Mouse (Mus musculus): Measurements from ENCODE around the gene Hecw1. TPM values are rescaled to one million over a fixed set of nuclear protein-coding genes. Genes with fewer than 3 reads are reported as not detected.
"Not testable (repeated sequence)": the region's sequence is repeated elsewhere in the genome, so short reads cannot be mapped to it uniquely, and the experiment has no call there.

Hecw1 gene
- total and polyA plus RNA-seq, 2 experiments from 2014 or later: 32.9 to 140 TPM

DNA sequence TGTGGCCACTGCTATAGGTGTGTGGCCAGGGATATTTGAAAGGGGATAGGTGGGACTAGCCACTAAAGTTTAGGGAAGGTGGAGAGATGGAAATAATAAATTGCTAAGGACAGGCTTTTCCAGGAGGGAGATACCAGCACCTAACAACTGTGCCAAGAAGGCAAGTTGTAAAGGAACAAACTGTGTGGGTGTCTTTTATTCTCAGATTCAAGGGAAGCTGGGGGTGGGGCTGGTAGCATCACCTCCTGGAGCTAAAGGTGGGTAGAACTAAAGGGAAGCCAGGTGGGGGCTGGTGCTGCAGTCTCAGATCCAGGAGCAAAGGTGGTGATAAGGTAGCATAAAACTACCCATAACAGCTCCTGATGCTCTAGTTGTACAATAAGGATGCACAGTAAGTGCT, 251.6 kb downstream of the Hecw1 start:
- H3K36me3 ChIP-seq (ENCODE audit: insufficient read depth, low read length): peaks cover 14% of the 10 kb centered on the region
- no peak overlapping the region for H3K9ac ChIP-seq (replicated peaks; ENCODE audit: low read length, poor library complexity, severe bottlenecking)
- ATAC-seq (ENCODE audit: low FRiP score): no peak
- DNase-seq (ENCODE audit: low spot score): no peak
- no peak overlapping the region for H3K4me3 ChIP-seq (ENCODE audit: low read depth, low read length)
- H3K27me3 ChIP-seq (ENCODE audit: insufficient read depth, low read length): no peaks in the 10 kb centered on the region
- no peak for TF ChIP-seq CTCF (IDR thresholded peaks at IDR 0.05)
- no peaks in the 10 kb centered on the region for H3K4me1 ChIP-seq (ENCODE audit: insufficient read depth, low read length)
- no peaks in the 10 kb centered on the region for H3K9me3 ChIP-seq (ENCODE audit: low read length)
- no peak overlapping the region for H3K27ac ChIP-seq (ENCODE audit: low read depth, low read length)
- no peak overlapping the region for H3K4me2 ChIP-seq (ENCODE audit: low read depth, low read length, poor library complexity, severe bottlenecking)

DNA sequence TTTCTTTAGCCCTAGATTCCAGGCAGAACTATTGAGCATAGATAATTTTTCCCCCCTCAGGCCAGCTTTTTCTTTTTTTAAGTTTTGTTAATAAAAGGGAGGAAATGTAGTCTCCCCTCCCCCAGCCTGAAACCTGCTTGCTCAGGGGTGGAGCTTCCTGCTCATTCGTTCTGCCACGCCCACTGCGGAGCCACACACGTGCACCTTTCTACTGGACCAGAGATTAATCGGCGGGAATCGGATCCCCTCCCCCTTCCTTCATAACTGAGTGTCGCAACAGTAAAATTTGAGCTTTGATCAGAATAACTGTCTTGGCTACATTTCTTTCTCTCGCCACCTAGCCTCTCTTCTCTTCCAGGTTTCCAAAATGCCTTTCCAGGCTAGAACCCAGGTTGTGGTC, 262.1 kb downstream of the Hecw1 start:
- H3K9ac ChIP-seq (replicated peaks; ENCODE audit: low read length, poor library complexity, severe bottlenecking); H3K4me3 ChIP-seq (ENCODE audit: low read depth, low read length); DNase-seq (ENCODE audit: low spot score); H3K27ac ChIP-seq (ENCODE audit: low read depth, low read length); H3K9me3 ChIP-seq (ENCODE audit: low read length); ATAC-seq (ENCODE audit: low FRiP score); H3K4me1 ChIP-seq (ENCODE audit: insufficient read depth, low read length); H3K27me3 ChIP-seq (ENCODE audit: insufficient read depth, low read length); H3K4me2 ChIP-seq (ENCODE audit: low read depth, low read length, poor library complexity, severe bottlenecking): not testable (repeated sequence)
- WGBS: 36% methylated on average over 8 of the region's 9 CpGs
- peaks cover 10% of the 10 kb centered on the region for H3K36me3 ChIP-seq (ENCODE audit: insufficient read depth, low read length)

DNA sequence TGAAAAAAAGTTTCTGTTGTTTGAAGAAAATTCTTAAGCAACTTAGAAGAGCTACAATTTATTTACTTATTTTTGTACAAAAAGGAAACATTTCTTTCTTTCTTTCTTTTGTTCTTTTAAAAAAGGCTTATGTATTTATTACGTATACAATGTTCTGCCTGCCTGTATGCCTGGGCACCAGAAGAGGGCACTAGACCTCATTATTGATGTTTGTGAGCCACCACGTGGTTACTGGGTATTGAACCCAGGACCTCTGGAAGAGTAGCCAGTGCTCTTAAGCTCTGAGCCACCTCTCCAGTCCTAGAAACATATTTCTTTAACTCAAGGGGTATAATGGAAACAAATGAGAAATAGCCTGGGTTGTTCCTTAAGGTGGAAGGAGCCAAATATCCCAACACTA, 277.1 kb downstream of the Hecw1 start:
- no peak overlapping the region for H3K4me2 ChIP-seq (ENCODE audit: low read depth, low read length, poor library complexity, severe bottlenecking)
- peak; percentile 40 for TF ChIP-seq CTCF (IDR thresholded peaks at IDR 0.05)
- H3K4me1 ChIP-seq (ENCODE audit: insufficient read depth, low read length): no peaks in the 10 kb centered on the region
- H3K9ac ChIP-seq (replicated peaks; ENCODE audit: low read length, poor library complexity, severe bottlenecking): no peak overlapping the region
- H3K27me3 ChIP-seq (ENCODE audit: insufficient read depth, low read length): no peaks in the 10 kb centered on the region
- ATAC-seq (ENCODE audit: low FRiP score) (no peak), DNase-seq (ENCODE audit: low spot score) (no peak)
- 63% methylated on average over 2 of the region's 2 CpGs for WGBS
- H3K27ac ChIP-seq (ENCODE audit: low read depth, low read length): no peak overlapping the region
- peaks cover 10% of the 10 kb centered on the region for H3K36me3 ChIP-seq (ENCODE audit: insufficient read depth, low read length)
- H3K9me3 ChIP-seq (ENCODE audit: low read length): no peaks in the 10 kb centered on the region
- H3K4me3 ChIP-seq (ENCODE audit: low read depth, low read length): no peak overlapping the region

DNA sequence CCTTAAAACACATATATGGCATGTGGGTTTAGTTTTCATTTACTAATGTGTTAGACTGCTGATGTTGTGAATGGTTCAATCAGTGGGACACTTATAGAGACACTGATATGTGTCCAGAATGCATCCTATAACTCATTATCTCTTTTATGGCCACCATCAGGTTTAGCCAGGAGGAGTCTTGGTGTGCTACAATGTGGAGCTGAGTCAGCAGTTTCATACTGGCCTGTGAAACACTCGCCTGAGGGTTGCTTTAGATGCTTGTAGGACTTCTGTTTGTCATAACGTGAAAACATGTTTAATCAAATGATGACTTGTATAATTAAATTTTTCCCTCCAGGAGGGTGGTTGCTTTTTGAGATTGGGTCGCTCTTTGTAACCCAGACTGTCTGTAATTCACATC, 343.4 kb downstream of the Hecw1 start:
- H3K9me3 ChIP-seq (ENCODE audit: low read length): no peaks in the 10 kb centered on the region
- no peak overlapping the region for H3K4me2 ChIP-seq (ENCODE audit: low read depth, low read length, poor library complexity, severe bottlenecking)
- 88% methylated on average over 3 of the region's 3 CpGs for WGBS
- H3K27ac ChIP-seq (ENCODE audit: low read depth, low read length): no peak overlapping the region
- H3K4me3 ChIP-seq (ENCODE audit: low read depth, low read length): no peak overlapping the region
- DNase-seq (ENCODE audit: low spot score) (no peak), ATAC-seq (ENCODE audit: low FRiP score) (no peak)
- no peak overlapping the region for H3K9ac ChIP-seq (replicated peaks; ENCODE audit: low read length, poor library complexity, severe bottlenecking)
- H3K36me3 ChIP-seq (ENCODE audit: insufficient read depth, low read length): no peaks in the 10 kb centered on the region
- no peak for TF ChIP-seq CTCF (IDR thresholded peaks at IDR 0.05)
- H3K27me3 ChIP-seq (ENCODE audit: insufficient read depth, low read length): no peaks in the 10 kb centered on the region
- H3K4me1 ChIP-seq (ENCODE audit: insufficient read depth, low read length): no peaks in the 10 kb centered on the region

DNA sequence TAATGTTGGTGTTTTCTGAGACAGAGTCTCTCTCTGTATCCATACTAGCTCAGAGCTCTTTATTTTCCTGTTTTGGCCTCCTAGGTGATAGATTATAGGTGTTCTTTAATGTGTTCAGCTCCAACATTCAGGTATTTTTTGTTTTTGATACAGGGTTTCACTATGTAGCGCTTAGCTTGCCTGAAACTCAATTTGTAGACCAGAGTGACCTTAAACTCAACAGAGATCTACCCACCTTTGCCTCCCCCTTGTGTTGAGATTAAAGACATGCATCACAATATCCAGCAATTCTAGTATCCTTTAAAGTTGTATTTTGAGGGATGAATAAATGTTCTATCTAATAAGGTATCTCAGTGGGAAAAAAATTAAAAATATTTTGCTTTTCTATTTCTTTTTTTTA, 345.0 kb downstream of the Hecw1 start:
- peak; percentile 45 for DNase-seq (ENCODE audit: low spot score)
- Histone ChIP-seq H3K36me3 (ENCODE audit: insufficient read depth, low read length) (no peaks in the 10 kb centered on the region), H3K27me3 (ENCODE audit: insufficient read depth, low read length) (no peaks in the 10 kb centered on the region), H3K9ac (replicated peaks; ENCODE audit: low read length, poor library complexity, severe bottlenecking) (no peak overlapping the region), H3K9me3 (ENCODE audit: low read length) (no peaks in the 10 kb centered on the region), H3K27ac (ENCODE audit: low read depth, low read length) (no peak overlapping the region), H3K4me2 (ENCODE audit: low read depth, low read length, poor library complexity, severe bottlenecking) (no peak overlapping the region), H3K4me1 (ENCODE audit: insufficient read depth, low read length) (no peaks in the 10 kb centered on the region), H3K4me3 (ENCODE audit: low read depth, low read length) (no peak overlapping the region)
- WGBS: 92% methylated on average over 1 of the region's 1 CpGs
- ATAC-seq (ENCODE audit: low FRiP score): no peak
- peak; percentile 65 for TF ChIP-seq CTCF (IDR thresholded peaks at IDR 0.05)

Other genes with a start within 250 kb of the Hecw1 start
- 22.7 and 27.5 TPM in 2 replicates for gene Mrpl32, start 89.9 kb upstream of the Hecw1 start, total RNA-seq (2014; rRNA removed)
- gene Mrpl32, start 89.9 kb upstream of the Hecw1 start, polyA plus RNA-seq (2015; fragmentation: Nextera tagmentation; extraction: Ambion mirVana): 102 and 104 TPM in 2 replicates
- 74.8 and 81.4 TPM in 2 replicates for gene Psma2, start 90.0 kb upstream of the Hecw1 start, total RNA-seq (2014; rRNA removed)
- 166 and 175 TPM in 2 replicates for gene Psma2, start 90.0 kb upstream of the Hecw1 start, polyA plus RNA-seq (2015; fragmentation: Nextera tagmentation; extraction: Ambion mirVana)
- gene AW209491, start 106.9 kb upstream of the Hecw1 start, total RNA-seq (2014; rRNA removed): 9.2 and 14.6 TPM in 2 replicates
- gene AW209491, start 106.9 kb upstream of the Hecw1 start, polyA plus RNA-seq (2015; fragmentation: Nextera tagmentation; extraction: Ambion mirVana): 32.1 and 32.3 TPM in 2 replicates

All from midbrain, postnatal 0 days (tissue).